Mouse (Mus musculus) heart, postnatal 0 days (tissue): ENCODE measurements around the gene Ube2s.

Source experiments
- CTCF ChIP-seq: IDR thresholded peaks from 2 replicates; pipeline ENCODE4 v1.5.1; 2016; ENCODE audit warnings: antibody characterized with exemption, control low read depth, low read depth
- EP300 ChIP-seq: IDR thresholded peaks from 2 replicates; pipeline ENCODE4 v1.6.1; 2016; ENCODE audit warnings: antibody characterized with exemption, low read depth

GRCm38 (mm10) chr7:4849372-4849771 is 37.0 kb upstream of the Ube2s start:
- TF ChIP-seq CTCF (no peak), EP300 (no peak)
